In the genomic region with DNA sequence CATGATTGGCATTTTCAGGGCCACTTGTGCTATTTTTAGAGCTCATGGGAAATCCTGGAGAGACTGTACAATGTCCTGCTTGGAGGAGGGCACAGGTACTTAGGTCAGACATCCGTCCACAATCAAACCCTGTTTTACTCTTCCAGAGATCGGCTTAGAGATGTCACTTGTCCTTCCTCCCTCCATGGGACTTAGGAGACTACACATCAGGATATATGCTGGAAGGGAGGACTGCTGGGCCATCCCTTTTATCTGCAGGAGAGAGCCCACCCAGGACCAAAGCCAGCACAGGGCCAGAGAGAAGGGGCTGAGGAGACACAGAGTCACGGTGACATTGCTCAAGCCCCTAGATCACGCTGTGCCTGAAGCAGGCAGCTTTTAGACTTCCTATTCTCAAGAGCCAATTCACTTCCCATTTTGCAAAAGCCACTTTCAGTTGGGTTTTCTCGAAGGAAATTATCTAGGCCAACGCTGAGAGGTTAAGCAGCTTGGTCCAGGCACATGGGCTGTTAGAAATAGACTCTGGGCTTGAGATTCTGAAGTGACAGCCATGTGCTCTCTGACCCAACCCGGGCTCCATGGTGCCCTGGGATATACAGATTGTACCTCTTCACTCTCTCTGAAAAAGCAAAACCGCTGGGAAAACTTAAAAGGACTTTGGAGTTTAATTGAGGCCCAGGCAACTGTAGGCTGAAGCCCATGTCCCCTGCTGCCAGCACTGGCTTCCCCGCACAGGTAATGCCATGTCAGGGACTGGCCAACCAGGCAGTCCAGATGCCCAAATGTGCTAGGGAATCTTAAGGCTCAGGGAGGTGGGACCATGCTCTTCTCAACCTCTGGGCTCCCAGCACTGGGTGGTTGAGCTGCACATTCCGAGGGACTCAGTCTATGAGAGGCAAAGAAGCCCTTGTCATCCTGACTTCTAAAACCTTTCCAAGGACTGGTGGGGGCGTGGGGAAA, we compare ENCODE assay signal across 8 mouse cellular contexts. TPM values are rescaled to one million over a fixed set of nuclear protein-coding genes. Genes with fewer than 3 reads are reported as not detected.
DNase-seq lines count a peak whose midpoint lies in the region; ATAC-seq and TF ChIP-seq lines count a peak whose summit lies in the region.
"Had no signal": no experiment of that assay in that cellular context is flagged by ENCODE, and none has a peak within 500 bp of the region (broad histone marks: within the 10 kb centered on the region; RNA-seq: fewer than 3 reads in every experiment).

No protein-coding gene starts in this region.

- no peak for DNase-seq in kidney, postnatal 0 days (ENCODE audit: low spot score)
- no peak for DNase-seq in kidney, adult 18-20 months
- DNase-seq in MEL-GATA-1-ER (ENCODE audit: extremely low read depth, low read depth): peak; percentile 47
- DNase-seq in c-Kit-positive CD71-positive TER-119-positive erythroid progenitor cells, embryonic 14.5 days (ENCODE audit: low spot score): no peak
- DNase-seq in thymus, postnatal 25 days: no peak

- no peaks in the 10 kb centered on the region for H3K9me3 ChIP-seq in kidney, postnatal 0 days (replicated peaks; ENCODE audit: low read length)
- H3K9me3 ChIP-seq: neural tube, embryonic 13.5 days had no signal

- WGBS in kidney, postnatal 0 days: 82% methylated on average over 11 of the region's 11 CpGs

- no peak overlapping the region for H3K9ac ChIP-seq in kidney, postnatal 0 days (ENCODE audit: low read depth, low read length)

- no peaks in the 10 kb centered on the region for H3K27me3 ChIP-seq in kidney, postnatal 0 days (ENCODE audit: insufficient read depth, low read length)
- H3K27me3 ChIP-seq: neural tube, embryonic 13.5 days had no signal

- H3K4me3 ChIP-seq in kidney, postnatal 0 days (replicated peaks; ENCODE audit: low read depth, low read length): no peak overlapping the region

- no peaks in the 10 kb centered on the region; the same call in 1 of the 2 replicates for H3K4me1 ChIP-seq in kidney, postnatal 0 days (replicated peaks; ENCODE audit: insufficient read depth, low read length)

- no peak for TF ChIP-seq CTCF in kidney, postnatal 0 days (IDR thresholded peaks at IDR 0.05; ENCODE audit: low read depth)

- no peak for ATAC-seq in kidney, postnatal 0 days (replicated peaks; ENCODE audit: low FRiP score, low read depth)
- ATAC-seq in granulocyte monocyte progenitor cell, adult 5-6 weeks (replicated peaks; ENCODE audit: poor library complexity, severe bottlenecking): peak; percentile 47
- ATAC-seq in megakaryocyte, adult 5-6 weeks (ENCODE audit: poor library complexity, severe bottlenecking): peak; percentile 45

- 0 out of 2 replicates have a peak overlapping the region, but pooled peaks have one; percentile 88 for H3K27ac ChIP-seq in kidney, postnatal 0 days

- H3K4me2 ChIP-seq in kidney, postnatal 0 days (ENCODE audit: low read length): no peak overlapping the region

- H3K36me3 ChIP-seq in kidney, postnatal 0 days (ENCODE audit: insufficient read depth, low read length): no peaks in the 10 kb centered on the region
- H3K36me3 ChIP-seq: neural tube, embryonic 13.5 days had no signal

RNA-seq across cellular contexts. Expression of gene Ptpn1, which starts 5.7 kb away (rescaled TPM):
- 54.2 and 65.2 TPM in 2 replicates for polyA plus RNA-seq in kidney, postnatal 0 days (2015; fragmentation: Nextera tagmentation; extraction: Ambion mirVana)
- total RNA-seq in granulocyte monocyte progenitor cell, adult 5-6 weeks (2014; fragmentation: Nextera tagmentation): 20.9 and 31.6 TPM in 2 replicates
- 28.7 and 37.3 TPM in 2 replicates for total RNA-seq in granulocyte monocyte progenitor cell, adult 5-6 weeks (2017)
- total RNA-seq in megakaryocyte, adult 5-6 weeks (2015): 49.1 and 54.8 TPM in 2 replicates
- total RNA-seq in megakaryocyte, adult 5-6 weeks (2017): 145 and 151 TPM in 2 replicates
